Mouse (Mus musculus) ovary, adult 18-20 months (tissue): ENCODE results near the gene Lsm4.

Source experiments
- DNase-seq: peaks from one replicate; pipeline ENCODE4 v3.0.0; 2022; ENCODE audit warnings: low spot score, mixed read lengths

Lsm4 gene

GRCm38 (mm10) chr8:70679404-70679803 is 6.4 kb downstream of the Lsm4 start:
- DNase-seq = no peak

- DNase-seq = peak; percentile 51
Measured at GRCm38 (mm10) chr8:70680039-70680438, 7.0 kb downstream of the Lsm4 start.

- no peak for DNase-seq
Measured at GRCm38 (mm10) chr8:70681410-70681809, 8.4 kb downstream of the Lsm4 start.

- peak; percentile 69 for DNase-seq
Measured at GRCm38 (mm10) chr8:70682193-70682592, 9.1 kb downstream of the Lsm4 start.

- no peak for DNase-seq
Measured at GRCm38 (mm10) chr8:70682692-70683091, 9.6 kb downstream of the Lsm4 start.

- no peak for DNase-seq
Measured at GRCm38 (mm10) chr8:70684291-70684690, 11.2 kb downstream of the Lsm4 start.

- peak; percentile 68 for DNase-seq
Measured at GRCm38 (mm10) chr8:70687576-70687975, 14.5 kb downstream of the Lsm4 start.

- DNase-seq = no peak
Measured at GRCm38 (mm10) chr8:70688136-70688535, 15.1 kb downstream of the Lsm4 start.

GRCm38 (mm10) chr8:70689892-70690390 is 16.9 kb downstream of the Lsm4 start:
- DNase-seq = no peak

GRCm38 (mm10) chr8:70691230-70691629 is 18.2 kb downstream of the Lsm4 start:
- DNase-seq = no peak

GRCm38 (mm10) chr8:70691727-70692231 is 18.7 kb downstream of the Lsm4 start:
- peak; percentile 42 for DNase-seq

- no peak for DNase-seq
Measured at GRCm38 (mm10) chr8:70693636-70694035, 20.6 kb downstream of the Lsm4 start.

GRCm38 (mm10) chr8:70695318-70696018 is 22.4 kb downstream of the Lsm4 start:
- DNase-seq = no peak

- DNase-seq = peak; percentile 79
Measured at GRCm38 (mm10) chr8:70696019-70696885, 23.2 kb downstream of the Lsm4 start.

- DNase-seq = no peak
Measured at GRCm38 (mm10) chr8:70696946-70697345, 23.9 kb downstream of the Lsm4 start.

- no peak for DNase-seq
Measured at GRCm38 (mm10) chr8:70697366-70698250, 24.6 kb downstream of the Lsm4 start.

GRCm38 (mm10) chr8:70698310-70699109 is 25.5 kb downstream of the Lsm4 start, which contains the start of gene Jund:
TSS of gene Jund (plus strand) at chr8:70698949.
- peak; percentile 98 for DNase-seq

GRCm38 (mm10) chr8:70699116-70699833 is 26.2 kb downstream of the Lsm4 start:
- DNase-seq = peak; percentile 38

GRCm38 (mm10) chr8:70699834-70700554 is 26.9 kb downstream of the Lsm4 start:
- peak; percentile 74 for DNase-seq

- DNase-seq = peak; percentile 88
Measured at GRCm38 (mm10) chr8:70700555-70700922, 27.5 kb downstream of the Lsm4 start.
